Mouse (Mus musculus): ENCODE measurements around the gene Ccl1.

DNA sequence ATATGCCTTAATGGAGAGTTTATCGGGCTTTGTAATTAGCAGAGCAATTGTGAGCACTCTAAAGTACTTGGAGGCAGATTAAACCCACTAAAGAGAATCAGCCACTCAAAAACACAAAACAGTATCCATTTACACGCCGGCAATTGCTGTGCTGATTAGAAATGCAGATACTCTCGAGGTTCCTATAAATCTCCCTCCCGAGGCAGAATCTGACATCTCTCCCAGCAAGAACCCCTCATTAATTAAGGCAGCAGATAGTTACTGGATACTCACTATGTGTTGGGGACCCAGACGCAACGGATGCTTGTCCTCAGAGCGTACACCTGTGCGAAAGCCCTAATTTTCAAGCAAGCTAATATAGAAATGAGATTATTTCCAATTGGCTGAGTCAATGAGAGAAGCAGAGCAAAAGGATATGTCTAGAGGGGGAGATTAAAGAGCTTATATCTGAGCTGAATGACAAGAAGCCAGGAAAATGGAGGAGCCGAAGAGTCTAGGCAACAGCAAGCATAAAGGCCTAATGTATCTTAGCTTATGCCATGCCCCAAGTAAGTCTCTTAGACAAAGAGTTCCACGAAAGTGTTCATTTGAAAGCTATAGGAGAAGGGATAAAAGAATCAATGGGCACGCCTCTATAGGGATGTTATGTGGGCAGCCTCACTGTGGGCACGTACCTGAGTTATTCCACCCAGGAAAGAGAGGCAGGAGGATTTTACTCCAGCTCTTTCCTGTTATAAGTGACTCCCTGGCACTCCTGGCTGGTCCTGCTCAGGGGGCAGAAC is 115.5 kb downstream of the Ccl1 start:
- TF ChIP-seq CTCF (IDR thresholded peaks at IDR 0.05; ENCODE audit: borderline replicate concordance, control insufficient read depth, extremely low read depth, insufficient read depth, low read length, poor library complexity): no peak
- TF ChIP-seq POLR2A (IDR thresholded peaks at IDR 0.05; ENCODE audit: control insufficient read depth, extremely low read depth, insufficient read depth, low read length, poor library complexity): no peak

All from thymus, adult 2 months (tissue).